Mouse (Mus musculus) layer of hippocampus, postnatal 14 days (tissue): ENCODE measurements at regions not wholly inside any gene's neighbourhood (a gene's known extent, or its start where the extent isn't known, plus 50 kb on each side); places are given as distances from the start of the nearest gene placed in this dataset.

Experiments
- DNase-seq, 2 experiments: peaks; one replicate each; pipeline ENCODE4 v3.0.0; 2021 to 2022; ENCODE audit warnings: low spot score in 2 of 2, mixed read lengths in 1 of 2

DNA sequence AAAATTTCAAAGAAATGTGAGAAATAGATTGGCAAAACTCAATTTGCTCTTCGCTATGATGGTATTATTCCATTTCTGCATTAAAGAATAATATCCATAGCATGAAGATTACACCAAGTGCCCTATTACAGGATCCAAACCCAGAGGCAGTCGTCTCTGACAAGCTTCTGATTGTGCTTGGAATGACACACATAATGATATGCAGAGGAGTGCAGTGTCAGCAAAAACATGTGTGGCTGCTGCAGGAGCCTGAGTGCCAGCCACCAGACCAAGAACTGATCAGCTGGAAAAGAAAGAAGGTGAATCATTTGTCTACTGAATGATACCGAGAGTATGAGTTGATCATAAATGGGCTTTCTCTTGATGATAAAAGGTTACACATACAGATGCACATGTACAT, 137.3 kb downstream of the Il15 start:
- DNase-seq, result no peak

DNA sequence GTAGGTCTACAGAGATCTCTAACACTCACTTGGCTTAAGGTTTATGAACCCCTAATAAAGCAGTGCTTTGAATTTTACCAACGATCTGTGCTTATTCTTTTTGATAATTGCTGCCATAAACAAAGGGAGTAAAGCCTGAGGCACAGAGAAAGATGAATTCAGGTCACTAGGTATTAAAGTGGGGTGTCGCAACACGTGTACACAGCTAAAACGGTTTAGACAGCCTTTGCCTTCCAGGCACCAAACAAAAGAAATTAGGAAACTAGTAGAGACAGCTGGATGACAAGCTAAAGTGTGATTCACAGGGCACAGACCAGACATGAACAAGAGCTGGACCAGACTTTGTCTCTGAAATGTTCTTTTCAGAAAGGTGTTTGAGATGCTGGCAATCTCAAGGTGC, 140.8 kb downstream of the Il15 start:
- no peak for DNase-seq

DNA sequence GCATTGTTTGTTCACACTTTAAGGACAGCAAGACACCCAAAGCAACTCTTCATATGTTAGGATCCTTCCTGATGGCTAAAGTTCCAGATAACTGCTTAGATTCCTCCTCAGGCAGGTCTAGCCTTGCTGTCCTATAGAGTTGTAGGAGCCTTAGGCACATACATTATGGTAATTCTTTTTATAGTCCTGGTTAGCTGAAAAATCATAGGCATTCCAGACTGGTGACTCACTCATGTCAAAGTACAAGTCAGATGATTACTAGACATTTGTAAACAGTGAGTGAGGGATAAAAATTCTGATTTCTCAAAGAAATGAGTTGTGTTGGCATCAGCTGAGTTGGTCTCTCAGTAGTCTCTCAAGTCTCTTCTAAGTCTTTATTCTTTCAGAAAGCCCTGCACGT, 142.4 kb downstream of the Il15 start:
- no peak for DNase-seq

DNA sequence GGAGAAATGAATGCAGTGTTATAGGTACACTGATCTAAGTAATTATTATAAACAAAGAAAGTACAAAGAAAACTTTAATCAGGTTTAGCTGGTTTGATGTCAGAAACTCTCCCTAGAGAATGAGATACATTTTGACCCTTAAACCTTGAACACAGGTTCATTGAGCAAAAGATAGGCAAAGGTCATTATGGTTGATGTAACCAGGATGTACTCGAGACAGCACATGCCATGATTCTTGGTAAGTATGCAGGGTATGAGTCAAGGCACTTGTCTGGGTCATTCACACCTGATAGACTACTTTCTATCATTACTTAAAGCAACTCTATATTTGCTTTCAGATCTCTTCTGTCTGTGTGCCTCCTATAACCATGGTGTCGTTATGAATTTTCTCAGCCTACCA, 147.2 kb downstream of the Il15 start:
- no peak for DNase-seq

DNA sequence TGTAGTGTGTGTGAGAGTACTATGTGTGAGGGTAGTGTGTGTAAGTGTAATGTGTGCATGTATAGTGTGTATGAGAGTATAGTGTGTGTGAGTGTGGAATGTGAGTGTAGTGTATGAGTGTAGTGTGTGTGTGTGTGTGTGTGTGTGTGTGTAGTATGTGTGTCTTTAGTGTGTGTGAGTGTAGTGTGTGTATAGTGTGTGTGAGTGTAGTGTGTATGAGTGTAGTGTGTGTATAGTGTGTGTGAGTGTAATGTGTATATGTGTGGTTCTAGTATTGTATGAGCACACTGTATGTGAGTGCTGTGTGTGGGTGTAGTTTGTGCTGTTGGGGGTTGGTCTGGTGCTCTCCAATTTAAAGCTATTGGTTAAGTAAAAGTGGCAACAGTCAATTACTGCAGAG, 150.6 kb downstream of the Il15 start:
- DNase-seq, result no peak

DNA sequence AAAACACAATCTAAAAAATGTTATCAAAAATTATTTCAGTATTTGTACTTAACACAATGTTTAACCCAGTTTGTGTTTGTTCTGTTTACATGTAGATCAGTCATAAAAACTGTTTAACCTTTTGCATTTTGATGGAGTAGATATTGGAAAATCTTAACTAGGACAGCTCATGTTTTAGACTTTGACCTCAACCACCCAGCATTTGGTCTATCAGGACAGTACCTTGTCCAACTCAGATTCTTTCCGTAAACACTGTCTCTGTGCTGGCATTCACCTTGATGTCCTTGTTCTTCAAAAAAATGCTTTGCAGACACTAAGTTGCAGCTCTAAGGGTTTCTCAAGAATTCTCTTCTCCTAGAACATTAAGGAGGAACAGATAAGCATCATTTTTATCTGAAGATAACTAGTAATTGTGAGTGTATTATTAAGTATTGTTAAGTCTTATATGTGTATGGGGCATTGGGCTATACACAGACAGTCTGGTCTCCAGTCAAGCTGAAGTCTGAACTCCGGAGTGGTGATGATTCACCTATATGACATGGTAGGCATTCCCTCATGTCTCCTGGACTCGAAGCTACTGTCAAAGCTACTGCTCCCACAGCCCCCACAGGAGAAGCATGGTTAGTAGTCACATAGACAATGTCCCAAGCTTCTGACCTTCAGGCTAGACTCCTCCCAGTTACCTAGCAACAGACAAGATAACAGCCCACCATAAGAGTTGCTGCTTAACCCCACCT, 153.0 kb downstream of the Il15 start:
- no peak for DNase-seq

DNA sequence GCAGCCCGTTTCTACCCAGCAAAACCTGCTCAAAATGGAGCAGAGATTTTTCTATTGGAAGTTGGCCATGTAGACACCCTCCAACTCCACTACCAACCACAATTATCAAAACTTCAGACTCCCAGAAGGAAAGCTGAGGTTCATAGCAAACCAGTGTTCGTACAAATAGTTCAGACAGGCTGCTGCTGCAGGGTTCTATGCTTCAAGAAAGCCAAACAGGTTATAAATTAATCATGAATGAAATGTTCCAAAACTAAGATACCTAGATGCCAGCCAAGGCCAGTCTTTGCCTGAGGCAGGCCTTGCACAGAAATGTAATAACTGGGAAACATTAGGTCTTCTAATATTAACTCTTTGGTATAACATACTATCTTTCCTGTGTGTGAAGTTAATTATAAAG, 158.9 kb downstream of the Il15 start:
- DNase-seq, result peak in 1 of 2 experiments; percentile 12

DNA sequence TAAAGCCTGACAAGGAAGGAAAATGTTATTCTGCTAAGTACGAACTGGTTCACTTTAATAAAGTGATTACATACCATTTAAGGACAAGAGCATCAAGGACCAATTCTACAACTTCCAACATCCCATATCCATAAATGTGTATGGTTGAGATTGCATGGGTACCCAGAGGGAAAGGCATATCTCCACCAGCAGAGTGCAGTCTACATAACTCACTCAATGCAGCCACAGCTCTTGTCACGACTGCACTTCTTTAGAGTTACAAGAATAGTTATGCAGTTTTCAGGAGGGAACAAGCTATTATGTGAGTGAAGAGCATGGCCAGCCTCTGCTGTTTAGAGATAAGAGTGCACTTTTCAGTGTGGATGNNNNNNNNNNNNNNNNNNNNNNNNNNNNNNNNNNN, 173.1 kb downstream of the Il15 start:
- no peak for DNase-seq

DNA sequence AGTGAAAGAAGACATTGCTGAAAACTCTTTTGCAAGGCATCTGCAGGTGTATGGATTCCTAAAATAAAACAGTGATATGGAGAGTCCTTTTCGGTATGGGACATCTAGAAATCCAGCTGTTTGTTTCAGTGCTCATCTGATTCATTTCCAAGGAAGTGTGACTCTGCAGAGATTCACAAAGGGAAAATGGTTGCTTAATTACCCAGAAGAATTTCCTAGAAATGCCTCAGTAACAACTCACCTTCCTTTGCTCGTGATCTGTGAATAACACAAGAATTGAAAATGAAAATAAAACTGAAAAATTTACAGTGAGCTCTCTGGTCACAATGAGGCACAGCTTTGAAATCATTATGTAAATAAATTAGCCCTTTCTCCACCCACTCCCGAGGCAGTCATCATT, 201.3 kb downstream of the Il15 start:
- no peak for DNase-seq

DNA sequence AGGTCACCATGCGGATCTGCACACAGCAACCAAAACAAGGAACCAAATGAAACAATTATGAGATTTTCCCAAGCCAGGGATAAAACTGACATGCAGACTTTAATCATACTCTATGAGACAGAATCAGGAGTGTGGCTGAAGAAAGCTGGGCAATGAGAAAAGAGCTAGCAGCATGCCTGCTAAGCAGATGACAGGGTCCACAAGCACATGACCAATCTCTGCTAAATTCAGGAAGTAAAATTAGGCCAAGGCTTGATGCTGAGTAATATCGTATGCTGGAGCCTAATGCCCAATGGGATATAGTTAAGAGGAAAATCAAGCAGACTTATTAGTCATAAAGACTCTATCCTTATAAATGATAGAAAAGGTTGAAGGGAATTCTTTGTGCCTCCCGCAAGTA, 202.8 kb downstream of the Il15 start:
- DNase-seq, result no peak

DNA sequence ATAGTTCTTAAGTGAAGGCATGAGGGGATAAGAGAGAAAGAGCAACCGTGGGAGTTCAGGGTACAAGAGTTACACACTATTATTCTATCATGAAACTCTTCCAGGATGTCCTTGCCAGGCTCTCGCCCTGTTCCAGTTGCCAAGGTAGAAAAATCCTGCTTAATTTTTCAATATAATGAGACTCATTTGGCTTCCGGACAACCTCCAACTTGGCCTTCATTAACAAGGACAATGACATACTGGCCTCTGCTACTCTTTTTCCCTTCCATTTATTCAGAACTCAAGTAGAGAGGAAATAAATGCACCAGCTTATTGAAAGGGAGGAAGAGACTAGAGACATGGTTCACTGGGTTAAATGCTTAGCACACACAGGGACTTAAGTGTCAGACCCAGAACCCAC, 206.5 kb downstream of the Il15 start:
- peak in 1 of 2 experiments; percentile 43 for DNase-seq

DNA sequence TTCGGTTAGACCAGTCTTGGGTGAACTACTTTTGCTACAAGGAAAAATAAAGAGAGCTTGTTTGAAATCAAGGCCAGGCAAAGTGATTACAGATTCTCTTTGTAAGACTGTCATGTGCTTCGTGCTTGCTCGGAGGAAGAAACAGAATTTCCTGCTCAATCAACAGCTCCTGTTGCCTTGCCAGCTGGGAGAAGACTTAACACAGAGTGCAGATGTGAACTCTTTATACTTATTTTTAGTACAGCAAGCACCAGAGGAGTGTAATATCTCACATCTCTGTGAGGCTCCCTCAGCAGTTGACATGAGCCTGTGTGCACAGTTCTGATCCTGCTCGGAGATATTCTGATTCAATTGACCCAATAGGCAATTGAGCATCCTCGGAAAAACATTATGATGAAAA, 207.9 kb downstream of the Il15 start:
- peak in 1 of 2 experiments; percentile 9 for DNase-seq

DNA sequence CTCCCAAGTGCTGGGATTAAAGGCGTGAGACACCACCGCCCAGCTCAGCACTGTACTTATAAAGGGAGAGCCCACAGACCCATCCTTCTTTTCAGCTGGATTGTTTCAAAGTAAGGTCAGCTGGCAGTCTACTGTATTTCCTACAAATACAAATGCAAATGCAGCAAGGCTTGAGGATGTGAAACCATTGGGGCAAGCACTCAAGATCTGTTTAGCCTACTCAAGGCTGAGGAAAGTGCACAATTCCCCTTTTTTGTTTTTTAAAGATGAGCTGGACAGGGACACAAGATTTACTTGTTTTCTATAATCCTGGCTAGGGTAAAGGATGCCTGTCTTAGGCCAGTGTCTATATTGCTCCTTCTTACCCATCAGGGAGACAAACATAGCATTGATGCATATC, 212.0 kb downstream of the Il15 start:
- no peak for DNase-seq

DNA sequence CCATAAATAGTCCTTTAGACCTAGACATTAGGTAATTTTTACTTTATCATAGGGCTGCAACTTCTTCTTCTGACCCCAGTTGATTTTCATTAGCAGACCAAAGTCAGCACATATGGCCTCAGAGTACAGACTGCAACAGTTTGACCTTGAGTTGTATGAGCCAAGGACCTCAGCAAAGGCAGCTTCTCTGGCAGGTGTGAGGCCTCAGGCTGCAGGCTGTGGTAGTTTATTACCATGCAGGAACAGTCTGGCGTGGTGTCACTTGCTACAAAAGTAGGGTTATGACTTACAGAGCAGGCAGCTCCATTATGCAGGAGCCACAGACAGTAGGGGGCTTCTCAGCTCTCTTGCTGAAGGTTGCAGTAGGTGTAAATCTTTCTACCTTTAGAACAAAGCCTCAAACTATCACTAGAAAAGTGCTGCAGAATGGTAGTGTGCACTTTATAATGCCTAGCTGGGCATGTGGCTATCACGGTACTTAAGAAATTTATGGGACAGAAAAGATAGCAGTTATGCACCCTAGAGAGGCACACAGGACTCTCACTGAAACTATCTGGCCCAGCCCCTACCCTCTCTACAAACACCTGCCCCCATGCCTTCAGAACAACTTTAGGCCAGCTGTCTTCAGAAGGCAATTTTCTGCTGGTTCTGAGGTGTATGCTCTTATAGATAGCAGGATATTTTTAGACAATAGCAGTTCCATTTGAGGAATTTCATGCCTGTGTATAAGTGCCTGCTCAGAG, 215.7 kb downstream of the Il15 start:
- DNase-seq, result no peak

DNA sequence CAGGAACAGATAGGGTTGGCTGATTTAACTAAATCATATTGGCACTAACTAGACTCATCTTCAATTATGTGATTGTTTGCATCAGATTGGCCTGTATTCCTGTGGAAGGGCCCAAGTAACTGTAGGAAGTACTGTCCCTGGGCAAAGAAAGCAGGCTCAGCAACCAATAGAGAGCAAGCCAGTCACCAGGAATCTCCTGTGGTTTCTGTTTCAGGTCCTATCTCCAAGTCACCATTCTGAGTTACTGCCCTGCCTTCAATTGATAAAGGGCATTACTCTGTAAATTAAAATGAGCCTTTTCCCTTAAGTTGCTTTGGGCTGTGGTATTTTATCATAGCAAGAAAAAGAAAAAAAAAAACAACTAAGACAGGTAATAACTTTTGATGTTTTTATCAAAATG, 219.0 kb downstream of the Il15 start:
- DNase-seq, result no peak
